Mouse (Mus musculus): ENCODE data around the gene Tmem63a.

DNA sequence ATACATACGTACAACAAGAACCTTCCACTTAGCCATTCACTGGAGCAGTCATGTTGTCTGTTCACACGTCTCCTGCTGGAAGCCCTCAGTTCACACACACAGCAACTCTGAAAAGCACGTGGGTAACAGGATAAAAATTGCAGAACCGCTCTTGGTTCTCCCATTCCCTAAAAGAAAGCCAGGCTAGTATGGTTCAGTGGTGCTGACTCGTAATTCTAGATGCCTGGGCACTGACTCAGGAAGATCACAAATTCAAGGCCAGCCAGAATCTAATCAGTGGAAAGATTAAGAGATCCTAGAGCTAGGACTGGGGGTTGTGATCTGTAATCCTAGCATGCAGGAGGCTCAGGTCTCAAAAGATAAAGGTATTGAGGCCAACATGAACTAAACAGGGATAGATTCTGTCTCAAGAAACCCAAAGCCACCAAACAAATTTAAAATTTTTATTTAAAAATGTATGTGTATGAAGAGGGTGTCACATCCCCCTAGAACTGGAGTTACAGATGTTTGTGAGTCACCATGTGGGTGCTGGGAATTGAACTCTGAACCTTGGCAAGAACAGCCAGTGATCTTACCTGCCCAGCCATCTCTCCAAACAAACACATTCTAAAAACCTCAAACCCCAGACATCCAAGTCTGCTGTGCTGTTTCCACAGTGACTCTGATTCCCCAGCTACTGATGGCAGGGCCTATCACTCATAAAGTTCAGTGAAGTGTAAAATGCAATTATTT lies 78.8 kb downstream of the Tmem63a start, which contains the start of gene Ephx1:
- TF ChIP-seq CTCF (IDR thresholded peaks at IDR 0.05) (no peak), EP300 (IDR thresholded peaks at IDR 0.05) (no peak)
